Mouse (Mus musculus) cerebellum, adult 2 months (tissue): ENCODE results near the gene Zfp791.

Experiments used
- CTCF ChIP-seq: fragments of 200-500 bp; IDR thresholded peaks from 2 replicates; pipeline ENCODE4 v1.5.1; 2011; ENCODE audit warnings: low read depth, mild to moderate bottlenecking, control low read depth, low read length, moderate library complexity, borderline replicate concordance; ENCODE audit not compliant: insufficient read depth
- POLR2A ChIP-seq: fragments of 200-500 bp; IDR thresholded peaks from 2 replicates; pipeline ENCODE4 v1.6.1; 2011; ENCODE audit warnings: low read length, control low read depth, borderline replicate concordance; ENCODE audit not compliant: insufficient read depth

GRCm38 (mm10) chr8:85115501-85115900 lies 7.4 kb downstream of the Zfp791 start:
- TF ChIP-seq CTCF: no peak
- no peak for TF ChIP-seq POLR2A
